Mouse (Mus musculus): ENCODE measurements around the gene Cobl. TPM values are rescaled to one million over a fixed set of nuclear protein-coding genes. Genes with fewer than 3 reads are reported as not detected.

The Cobl gene
- polyA plus RNA-seq, 1 experiment from 2014 or later: 4.8 TPM

GRCm38 (mm10) chr11:12227343-12227742 lies 237.4 kb downstream of the Cobl start:
- H3K36me3 ChIP-seq: no peaks in the 10 kb centered on the region
- H3K4me3 ChIP-seq: no peak overlapping the region
- no peak overlapping the region for H3K27ac ChIP-seq
- H3K9me3 ChIP-seq: no peaks in the 10 kb centered on the region
- no peaks in the 10 kb centered on the region for H3K27me3 ChIP-seq (replicated peaks)
- H3K4me2 ChIP-seq (replicated peaks): no peak overlapping the region
- WGBS: 88% methylated on average over 3 of the region's 3 CpGs
- no peak overlapping the region for H3K9ac ChIP-seq
- ATAC-seq (ENCODE audit: low FRiP score, low read depth): no peak
- H3K4me1 ChIP-seq: no peaks in the 10 kb centered on the region

- WGBS: 50% methylated on average over 4 of the region's 4 CpGs
- ATAC-seq (ENCODE audit: low FRiP score, low read depth): peak; percentile 63; the same call in 1 of the 2 replicates
These were observed 244.9 kb downstream of the Cobl start for GRCm38 (mm10) chr11:12219594-12220530.

GRCm38 (mm10) chr11:12216897-12217296 lies 247.9 kb downstream of the Cobl start:
- WGBS: 92% methylated on average over 1 of the region's 1 CpGs
- Histone ChIP-seq H3K27ac (no peak overlapping the region), H3K9ac (no peak overlapping the region), H3K36me3 (no peaks in the 10 kb centered on the region), H3K27me3 (replicated peaks) (no peaks in the 10 kb centered on the region), H3K4me1 (no peaks in the 10 kb centered on the region), H3K4me3 (no peak overlapping the region), H3K9me3 (no peaks in the 10 kb centered on the region), H3K4me2 (replicated peaks) (no peak overlapping the region)
- no peak for ATAC-seq (ENCODE audit: low FRiP score, low read depth)

More at GRCm38 (mm10) chr11:12219594-12220530, 244.9 kb downstream of the Cobl start:
- H3K9ac ChIP-seq: no peak overlapping the region
- H3K4me3 ChIP-seq: no peak overlapping the region
- H3K9me3 ChIP-seq: no peaks in the 10 kb centered on the region
- no peaks in the 10 kb centered on the region for H3K27me3 ChIP-seq (replicated peaks)
- H3K4me2 ChIP-seq (replicated peaks): no peak overlapping the region
- no peak overlapping the region for H3K27ac ChIP-seq
- no peaks in the 10 kb centered on the region for H3K36me3 ChIP-seq
- no peaks in the 10 kb centered on the region for H3K4me1 ChIP-seq

GRCm38 (mm10) chr11:12215582-12215981 lies 249.2 kb downstream of the Cobl start:
- Histone ChIP-seq H3K9me3 (no peaks in the 10 kb centered on the region), H3K27ac (no peak overlapping the region), H3K4me1 (no peaks in the 10 kb centered on the region), H3K27me3 (replicated peaks) (no peaks in the 10 kb centered on the region), H3K4me3 (no peak overlapping the region), H3K4me2 (replicated peaks) (no peak overlapping the region), H3K9ac (no peak overlapping the region), H3K36me3 (no peaks in the 10 kb centered on the region)
- no peak for ATAC-seq (ENCODE audit: low FRiP score, low read depth)
- 93% methylated on average over 1 of the region's 1 CpGs for WGBS

GRCm38 (mm10) chr11:12208574-12208973 lies 256.2 kb downstream of the Cobl start:
- Histone ChIP-seq H3K27ac (no peak overlapping the region), H3K9ac (no peak overlapping the region), H3K4me2 (replicated peaks) (no peak overlapping the region), H3K9me3 (no peaks in the 10 kb centered on the region), H3K4me1 (no peaks in the 10 kb centered on the region), H3K36me3 (no peaks in the 10 kb centered on the region), H3K27me3 (replicated peaks) (no peaks in the 10 kb centered on the region), H3K4me3 (no peak overlapping the region)
- 90% methylated on average over 2 of the region's 2 CpGs for WGBS
- no peak for ATAC-seq (ENCODE audit: low FRiP score, low read depth)

GRCm38 (mm10) chr11:12205201-12206161 lies 259.3 kb downstream of the Cobl start:
- Histone ChIP-seq H3K27ac (no peak overlapping the region), H3K4me3 (no peak overlapping the region), H3K4me2 (replicated peaks) (no peak overlapping the region), H3K4me1 (no peaks in the 10 kb centered on the region), H3K9ac (no peak overlapping the region), H3K27me3 (replicated peaks) (no peaks in the 10 kb centered on the region), H3K36me3 (no peaks in the 10 kb centered on the region), H3K9me3 (no peaks in the 10 kb centered on the region)
- ATAC-seq (ENCODE audit: low FRiP score, low read depth): no peak
- WGBS: 78% methylated on average over 6 of the region's 6 CpGs

GRCm38 (mm10) chr11:12199441-12199840 lies 265.3 kb downstream of the Cobl start:
- Histone ChIP-seq H3K4me2 (replicated peaks) (no peak overlapping the region), H3K4me3 (no peak overlapping the region), H3K9ac (no peak overlapping the region), H3K36me3 (no peaks in the 10 kb centered on the region), H3K27ac (no peak overlapping the region), H3K9me3 (no peaks in the 10 kb centered on the region), H3K27me3 (replicated peaks) (no peaks in the 10 kb centered on the region), H3K4me1 (no peaks in the 10 kb centered on the region)
- no peak for ATAC-seq (ENCODE audit: low FRiP score, low read depth)
- WGBS: 90% methylated on average over 4 of the region's 4 CpGs

- Histone ChIP-seq H3K27ac (no peak overlapping the region), H3K9me3 (no peaks in the 10 kb centered on the region), H3K36me3 (no peaks in the 10 kb centered on the region), H3K4me1 (no peaks in the 10 kb centered on the region), H3K4me3 (no peak overlapping the region), H3K4me2 (replicated peaks) (no peak overlapping the region), H3K9ac (no peak overlapping the region), H3K27me3 (replicated peaks) (no peaks in the 10 kb centered on the region)
- WGBS: 92% methylated on average over 6 of the region's 6 CpGs
- ATAC-seq (ENCODE audit: low FRiP score, low read depth): no peak
These were observed 265.9 kb downstream of the Cobl start for GRCm38 (mm10) chr11:12198700-12199349.

GRCm38 (mm10) chr11:12198017-12198416 lies 266.7 kb downstream of the Cobl start:
- H3K9ac ChIP-seq: no peak overlapping the region
- H3K4me2 ChIP-seq (replicated peaks): no peak overlapping the region
- 84% methylated on average over 2 of the region's 2 CpGs for WGBS
- no peaks in the 10 kb centered on the region for H3K4me1 ChIP-seq
- H3K36me3 ChIP-seq: no peaks in the 10 kb centered on the region
- no peaks in the 10 kb centered on the region for H3K27me3 ChIP-seq (replicated peaks)
- H3K27ac ChIP-seq: no peak overlapping the region
- H3K4me3 ChIP-seq: no peak overlapping the region
- H3K9me3 ChIP-seq: no peaks in the 10 kb centered on the region
- ATAC-seq (ENCODE audit: low FRiP score, low read depth): no peak

GRCm38 (mm10) chr11:12197542-12197941 lies 267.2 kb downstream of the Cobl start:
- ATAC-seq (ENCODE audit: low FRiP score, low read depth): no peak
- no peaks in the 10 kb centered on the region for H3K4me1 ChIP-seq
- WGBS: 83% methylated on average over 4 of the region's 4 CpGs
- no peaks in the 10 kb centered on the region for H3K36me3 ChIP-seq
- no peaks in the 10 kb centered on the region for H3K9me3 ChIP-seq
- H3K27ac ChIP-seq: no peak overlapping the region
- no peak overlapping the region for H3K4me2 ChIP-seq (replicated peaks)
- no peak overlapping the region for H3K4me3 ChIP-seq
- H3K27me3 ChIP-seq (replicated peaks): no peaks in the 10 kb centered on the region
- H3K9ac ChIP-seq: no peak overlapping the region

GRCm38 (mm10) chr11:12195390-12195789 lies 269.4 kb downstream of the Cobl start:
- 72% methylated on average over 3 of the region's 3 CpGs for WGBS
- Histone ChIP-seq H3K27ac (no peak overlapping the region), H3K9me3 (no peaks in the 10 kb centered on the region), H3K9ac (no peak overlapping the region), H3K4me1 (no peaks in the 10 kb centered on the region), H3K4me3 (no peak overlapping the region), H3K27me3 (replicated peaks) (no peaks in the 10 kb centered on the region), H3K36me3 (no peaks in the 10 kb centered on the region), H3K4me2 (replicated peaks) (no peak overlapping the region)
- ATAC-seq (ENCODE audit: low FRiP score, low read depth): no peak

- no peak for ATAC-seq (ENCODE audit: low FRiP score, low read depth)
- H3K27me3 ChIP-seq (replicated peaks): no peaks in the 10 kb centered on the region
- no peak overlapping the region for H3K27ac ChIP-seq
- H3K4me3 ChIP-seq: no peak overlapping the region
- no peak overlapping the region for H3K4me2 ChIP-seq (replicated peaks)
- H3K9ac ChIP-seq: no peak overlapping the region
- no peaks in the 10 kb centered on the region for H3K36me3 ChIP-seq
- 83% methylated on average over 4 of the region's 4 CpGs for WGBS
- no peaks in the 10 kb centered on the region for H3K9me3 ChIP-seq
- no peaks in the 10 kb centered on the region for H3K4me1 ChIP-seq
These were observed 271.4 kb downstream of the Cobl start for GRCm38 (mm10) chr11:12193369-12193768.
